Mouse (Mus musculus) cortical plate, adult 2 months (tissue): Measurements from ENCODE around the gene Ccdc146. TPM values are rescaled to one million over a fixed set of nuclear protein-coding genes. Genes with fewer than 3 reads are reported as not detected.

ENCODE experiments used
- H3K27ac ChIP-seq: fragments of 200-500 bp; 2 replicates; pipeline ENCODE4 v1.5.1; 2012; ENCODE audit warnings: low read length, control low read depth, inconsistent platforms; ENCODE audit not compliant: insufficient read depth
- H3K4me1 ChIP-seq: fragments of 200-500 bp; 2 replicates; pipeline ENCODE4 v1.6.1; 2011; ENCODE audit warnings: low read length; ENCODE audit not compliant: control insufficient read depth, insufficient read depth
- H3K4me3 ChIP-seq: fragments of 200-500 bp; 2 replicates; pipeline ENCODE4 v1.5.1; 2011; ENCODE audit warnings: mild to moderate bottlenecking, low read length, control low read depth; ENCODE audit not compliant: insufficient read depth
- CTCF ChIP-seq: fragments of 200-500 bp; IDR thresholded peaks from 2 replicates; pipeline ENCODE4 v1.5.1; 2011; ENCODE audit warnings: mild to moderate bottlenecking, control low read depth, low read length; ENCODE audit not compliant: insufficient read depth; ENCODE audit errors: extremely low read depth
- POLR2A ChIP-seq: fragments of 200-500 bp; IDR thresholded peaks from 2 replicates; pipeline ENCODE4 v1.6.1; 2011; ENCODE audit warnings: mild to moderate bottlenecking, low read length, control low read depth; ENCODE audit not compliant: insufficient read depth; ENCODE audit errors: extremely low read depth
- polyA plus RNA-seq: library from polyadenylated mRNA; depleted of rRNA; stranded (reverse); fragments of >200 nt; gene quantifications from 2 replicates; pipeline ENCODE4 v1.2.3, GENCODE M21; 2012

Gene Ccdc146
- polyA plus RNA-seq, 1 experiment = 0.46 TPM

DNA sequence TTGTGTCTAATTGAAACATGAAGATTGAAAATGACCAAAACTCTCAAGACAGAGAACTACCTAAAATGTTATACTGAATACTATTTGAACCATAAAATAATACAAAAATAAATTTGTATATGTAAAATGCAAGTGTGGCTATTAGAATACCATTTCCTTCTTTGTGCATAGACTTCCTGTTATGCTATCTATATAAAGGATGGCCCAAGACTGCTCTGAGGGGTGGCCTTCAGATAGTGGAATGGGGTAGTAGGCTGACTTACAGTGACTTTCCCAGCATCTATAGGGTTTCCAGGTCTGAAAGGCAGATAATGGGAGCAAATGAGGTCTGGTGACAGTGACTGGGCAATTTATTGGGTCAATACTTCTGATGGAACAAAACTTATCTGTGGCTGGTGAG, 37.1 kb downstream of the Ccdc146 start:
- TF ChIP-seq POLR2A (no peak), CTCF (no peak)
- Histone ChIP-seq H3K4me3 (no peak overlapping the region), H3K27ac (no peak overlapping the region), H3K4me1 (no peaks in the 10 kb centered on the region)

DNA sequence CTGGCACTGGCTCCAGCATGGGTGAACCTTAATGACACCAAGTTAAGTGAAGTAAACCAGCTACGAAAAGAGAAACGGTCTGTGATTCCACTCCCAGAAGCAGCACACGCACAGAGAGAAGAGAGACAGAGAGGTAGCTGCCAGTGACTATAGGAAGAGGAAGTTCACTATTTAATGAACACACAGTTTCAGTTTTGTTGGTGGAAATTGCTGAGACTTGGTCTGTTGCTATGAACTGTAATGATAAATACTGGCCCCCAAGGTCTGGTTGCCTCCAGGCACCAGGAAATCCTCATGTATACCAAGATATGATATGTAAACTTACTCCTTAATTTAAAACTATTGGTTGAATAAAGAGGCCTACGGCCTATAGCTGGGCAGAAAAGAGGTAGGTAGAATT, 38.0 kb downstream of the Ccdc146 start:
- Histone ChIP-seq H3K4me1 (no peaks in the 10 kb centered on the region), H3K27ac (no peak overlapping the region), H3K4me3 (no peak overlapping the region)
- TF ChIP-seq POLR2A (no peak), CTCF (no peak)

DNA sequence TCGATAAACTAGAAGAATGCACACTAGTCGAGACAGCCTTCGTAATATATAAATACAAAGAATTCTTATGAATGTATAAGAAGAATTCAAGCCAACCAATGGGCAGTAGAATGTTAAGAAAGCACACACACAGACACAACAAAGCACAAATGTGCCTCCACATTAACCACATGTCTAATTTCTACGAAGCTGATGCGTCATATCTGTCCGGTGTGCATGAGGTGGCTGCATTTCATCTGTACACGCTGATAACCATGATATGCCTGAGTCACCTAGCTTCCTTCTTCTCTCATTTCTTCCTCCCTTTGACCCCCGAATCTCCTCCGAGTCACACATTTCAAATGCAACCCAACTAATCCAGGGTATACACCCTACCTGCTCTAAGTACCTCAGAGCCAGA, 39.5 kb downstream of the Ccdc146 start:
- H3K4me3 ChIP-seq = no peak overlapping the region
- H3K27ac ChIP-seq = no peak overlapping the region
- H3K4me1 ChIP-seq = no peaks in the 10 kb centered on the region
- TF ChIP-seq CTCF (no peak), POLR2A (no peak)

DNA sequence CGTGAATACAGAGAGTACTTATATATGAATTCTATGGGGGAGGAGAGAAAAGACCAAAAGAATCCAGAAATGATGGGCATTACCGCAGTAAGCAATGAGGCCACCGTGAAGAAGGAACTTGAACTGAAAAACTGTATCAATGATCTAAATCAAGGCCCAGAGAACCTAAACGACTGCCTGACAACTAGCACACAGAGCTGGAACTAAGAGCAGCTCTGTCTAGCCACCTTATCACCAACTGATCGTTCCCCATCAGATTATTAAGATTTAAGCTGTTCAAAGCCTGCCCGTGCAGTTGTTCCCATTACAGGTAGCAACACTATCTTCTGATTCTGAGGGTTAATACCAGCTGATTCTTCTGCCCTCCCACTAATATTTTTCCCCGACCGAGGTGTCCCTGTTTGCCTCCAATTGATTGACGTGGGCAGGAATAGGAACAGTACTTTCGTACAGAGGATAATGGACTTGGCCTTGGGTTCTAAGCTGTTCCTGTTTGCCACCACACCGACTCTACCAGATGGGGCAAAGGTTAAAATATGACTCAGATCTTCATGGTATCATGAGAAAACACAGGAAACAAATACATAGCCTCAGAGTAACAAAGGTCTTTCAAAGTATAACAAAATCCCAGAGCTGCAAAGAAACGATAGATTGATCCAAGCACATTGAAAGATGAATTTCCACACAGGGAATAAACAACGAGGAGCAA, 40.1 kb downstream of the Ccdc146 start:
- TF ChIP-seq CTCF (no peak), POLR2A (no peak)
- no peak overlapping the region for H3K4me3 ChIP-seq
- H3K27ac ChIP-seq = no peak overlapping the region
- no peaks in the 10 kb centered on the region for H3K4me1 ChIP-seq

DNA sequence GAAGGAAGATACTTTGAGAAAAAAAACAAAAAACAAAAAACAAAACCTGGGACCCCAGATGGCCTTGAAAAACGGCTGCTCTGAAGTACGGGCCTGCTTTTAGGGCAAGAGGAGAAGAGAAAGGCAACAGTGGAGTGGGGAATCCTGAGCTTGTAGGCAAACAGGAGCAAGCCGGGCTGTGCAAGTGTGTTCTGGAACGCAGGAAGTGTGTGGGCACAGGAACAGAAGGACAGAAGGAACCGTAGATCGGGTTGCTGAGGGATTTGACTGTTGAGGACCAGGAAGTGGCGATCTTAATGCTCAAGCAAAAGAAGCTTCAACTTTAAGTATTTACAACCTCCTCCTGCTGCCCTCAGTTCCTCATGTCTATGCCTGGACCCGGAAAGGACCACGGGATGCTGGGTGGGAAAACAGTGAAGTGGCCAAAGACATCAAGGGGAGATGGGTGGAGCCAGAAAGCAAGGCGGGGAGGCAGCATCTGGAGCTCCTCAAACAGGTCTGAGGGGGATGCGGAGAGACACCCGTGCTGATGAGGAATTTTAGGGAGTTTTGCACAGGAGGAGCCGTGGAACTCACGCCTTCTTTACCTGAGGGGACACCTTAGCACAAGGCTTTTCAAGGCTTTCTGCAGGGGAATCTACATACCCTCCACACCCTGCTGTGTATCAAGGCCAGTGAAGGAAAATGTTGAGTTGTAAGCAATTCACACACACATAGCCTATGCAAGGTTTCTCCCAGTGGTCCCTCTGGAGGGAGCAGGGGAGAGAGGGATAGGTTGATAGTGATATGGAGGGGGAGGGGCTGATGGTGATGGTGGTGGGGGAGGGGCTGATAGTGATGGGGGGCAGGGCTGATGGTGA, 40.9 kb downstream of the Ccdc146 start:
- H3K4me1 ChIP-seq = no peaks in the 10 kb centered on the region
- H3K4me3 ChIP-seq = no peak overlapping the region
- TF ChIP-seq POLR2A (no peak), CTCF (no peak)
- H3K27ac ChIP-seq = no peak overlapping the region

DNA sequence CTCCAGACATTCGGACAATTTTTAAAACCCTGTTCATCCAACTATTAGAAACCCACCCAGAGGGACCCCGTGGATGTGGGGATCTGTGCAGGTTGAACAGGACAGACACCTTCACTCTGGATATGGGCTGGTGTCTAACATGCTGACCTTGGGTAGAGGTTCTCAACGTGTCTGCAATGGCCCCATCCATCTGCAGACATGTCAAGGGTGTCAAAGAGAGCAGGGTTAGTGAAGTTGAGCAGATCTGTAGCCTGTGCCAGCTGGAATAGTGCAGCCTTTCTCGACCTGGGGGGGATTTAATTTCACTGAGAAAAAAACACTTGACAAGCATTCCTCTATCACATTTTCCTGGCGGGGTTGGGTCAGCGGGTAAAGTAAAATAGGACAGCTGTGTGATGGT, 41.8 kb downstream of the Ccdc146 start:
- H3K27ac ChIP-seq = no peak overlapping the region
- no peaks in the 10 kb centered on the region for H3K4me1 ChIP-seq
- TF ChIP-seq CTCF (no peak), POLR2A (no peak)
- H3K4me3 ChIP-seq = no peak overlapping the region

DNA sequence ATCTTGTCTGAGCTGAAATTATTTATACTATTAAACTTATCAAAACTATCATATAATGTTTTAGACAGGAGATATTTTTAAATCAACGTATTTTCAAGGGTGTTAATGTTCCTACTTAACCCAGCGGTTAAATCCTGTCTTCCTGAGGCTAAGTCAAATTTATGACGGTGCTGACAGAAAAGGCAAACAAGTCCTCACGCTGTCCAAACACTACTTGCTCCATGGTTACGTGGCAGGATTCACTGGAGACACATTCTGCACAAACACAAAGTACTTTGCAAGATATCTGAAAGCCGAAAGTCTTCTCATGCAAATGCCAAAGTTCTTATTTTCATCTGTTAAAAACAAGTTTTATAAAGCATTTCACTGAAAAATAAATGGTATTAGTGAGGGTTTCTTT, 42.5 kb downstream of the Ccdc146 start:
- Histone ChIP-seq H3K4me3 (no peak overlapping the region), H3K4me1 (no peaks in the 10 kb centered on the region), H3K27ac (no peak overlapping the region)
- TF ChIP-seq CTCF (no peak), POLR2A (no peak)

DNA sequence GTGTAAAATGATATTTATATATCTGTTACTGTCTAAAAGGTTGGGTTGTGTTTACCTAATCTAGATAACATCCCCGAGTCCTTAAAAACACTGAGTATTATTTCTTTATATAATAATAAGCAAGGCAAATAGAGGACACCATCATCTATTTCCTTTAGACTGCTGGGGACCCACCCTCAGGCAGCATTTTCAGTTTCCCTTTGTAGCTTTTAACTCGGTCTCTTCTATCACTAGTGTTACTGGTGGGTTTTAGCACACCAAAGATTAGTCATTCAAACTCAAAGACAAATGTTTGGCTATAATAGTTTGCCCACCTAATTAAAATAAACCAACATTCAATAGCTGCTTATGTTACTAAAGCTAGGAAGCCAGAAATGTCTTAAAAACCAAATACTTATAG, 46.1 kb downstream of the Ccdc146 start:
- Histone ChIP-seq H3K27ac (no peak overlapping the region), H3K4me1 (no peaks in the 10 kb centered on the region), H3K4me3 (no peak overlapping the region)
- no peak for TF ChIP-seq CTCF
- no peak for TF ChIP-seq POLR2A

DNA sequence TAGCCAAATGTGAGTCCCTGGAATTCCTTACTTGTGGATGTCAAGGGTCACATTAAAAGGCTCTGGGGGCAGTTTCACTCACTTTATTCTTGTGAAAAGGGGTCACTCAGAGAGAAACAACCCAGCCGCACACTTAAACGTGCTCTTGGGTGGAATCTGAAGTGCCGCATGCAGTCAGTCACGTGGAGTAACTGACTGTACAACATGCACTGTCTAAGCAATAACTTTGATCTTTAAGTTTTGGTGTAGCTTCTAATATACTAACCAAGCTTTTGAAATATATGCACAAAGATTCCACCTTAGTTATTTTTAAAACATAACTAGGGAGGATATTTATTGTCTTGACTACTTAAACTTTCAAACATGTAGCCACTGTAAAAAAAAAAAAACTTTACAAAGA, 47.5 kb downstream of the Ccdc146 start:
- Histone ChIP-seq H3K27ac (no peak overlapping the region), H3K4me3 (no peak overlapping the region), H3K4me1 (no peaks in the 10 kb centered on the region)
- no peak for TF ChIP-seq CTCF
- no peak for TF ChIP-seq POLR2A

DNA sequence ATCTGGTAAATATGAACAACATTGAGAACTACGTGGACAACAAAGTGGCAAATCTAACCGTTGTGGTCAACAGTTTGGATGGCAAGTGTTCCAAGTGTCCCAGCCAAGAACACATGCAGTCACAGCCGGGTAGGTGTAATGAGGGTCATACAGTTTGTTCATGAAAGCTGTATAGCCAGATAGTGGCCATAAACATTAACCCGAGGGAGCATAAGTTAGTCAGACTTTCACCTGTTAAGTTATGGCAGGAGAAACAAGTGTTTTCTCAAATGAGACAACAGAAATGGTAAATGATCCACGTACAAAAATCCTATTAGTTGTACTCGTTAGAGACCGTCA, 51.3 kb downstream of the Ccdc146 start:
- Histone ChIP-seq H3K4me3 (peak overlapping the region; percentile 34; the same call in 1 of the 2 replicates), H3K27ac (no peak overlapping the region), H3K4me1 (no peaks in the 10 kb centered on the region)
- TF ChIP-seq POLR2A (no peak), CTCF (no peak)
